Mouse (Mus musculus) ES-E14 (cell line): ENCODE results near the gene Gm16503. TPM values are rescaled to one million over a fixed set of nuclear protein-coding genes. Genes with fewer than 3 reads are reported as not detected.
"Not testable (repeated sequence)": the region's sequence is repeated elsewhere in the genome, so short reads cannot be mapped to it uniquely, and the experiment has no call there.

Experiments used
- DNase-seq: peaks from one replicate; pipeline ENCODE4 v3.0.0-alpha.2; 2013; ENCODE audit warnings: low read depth, low spot score
- H3K27ac ChIP-seq: 2 replicates; pipeline ENCODE4 v1.5.1; 2012; ENCODE audit warnings: low read depth, mild to moderate bottlenecking, low read length, moderate library complexity, mixed read lengths; ENCODE audit not compliant: poor library complexity, insufficient read depth, severe bottlenecking
- H3K36me3 ChIP-seq: 2 replicates; pipeline ENCODE4 v1.6.1; 2012; ENCODE audit warnings: mild to moderate bottlenecking, low read length, moderate library complexity, mixed read lengths; ENCODE audit not compliant: control insufficient read depth, poor library complexity, insufficient read depth, severe bottlenecking
- H3K4me1 ChIP-seq, 2 experiments: fragments of 150-350 bp in 1 of 2; sonication (generic) in 1 of 2; 2 replicates each; pipeline ENCODE4 v1.6.1; 2012; ENCODE audit warnings: low read length in 2 of 2, mild to moderate bottlenecking in 1 of 2, mixed read lengths in 1 of 2; ENCODE audit not compliant: control insufficient read depth in 2 of 2, insufficient read depth in 2 of 2, poor library complexity in 1 of 2
- H3K4me3 ChIP-seq, 2 experiments: fragments of 150-350 bp in 1 of 2; sonication (generic) in 1 of 2; 2 replicates each; pipeline ENCODE4 v1.5.1; 2012; ENCODE audit warnings: low read length in 2 of 2, low read depth in 1 of 2, mild to moderate bottlenecking in 1 of 2, mixed read lengths in 1 of 2; ENCODE audit not compliant: insufficient read depth in 1 of 2, poor library complexity in 1 of 2, severe bottlenecking in 1 of 2
- H3K9ac ChIP-seq: 2 replicates; pipeline ENCODE4 v1.6.1; 2012; ENCODE audit warnings: low read depth, mild to moderate bottlenecking, low read length, mixed read lengths; ENCODE audit not compliant: poor library complexity, insufficient read depth, severe bottlenecking
- H3K9me3 ChIP-seq: fragments of 150-350 bp; sonication (generic); 2 replicates; pipeline ENCODE4 v1.6.1; 2012; ENCODE audit warnings: low read depth, mild to moderate bottlenecking, low read length; ENCODE audit not compliant: control insufficient read depth, insufficient read depth
- CHD2 ChIP-seq: IDR thresholded peaks from 2 replicates; pipeline ENCODE4 v1.6.1; 2014; ENCODE audit warnings: mild to moderate bottlenecking, low read depth, low read length, inconsistent platforms
- HCFC1 ChIP-seq: IDR thresholded peaks from 2 replicates; pipeline ENCODE4 v1.6.1; 2012; ENCODE audit warnings: low read length, inconsistent platforms, borderline replicate concordance; ENCODE audit not compliant: insufficient read depth
- MAFK ChIP-seq: IDR thresholded peaks from 2 replicates; pipeline ENCODE4 v1.6.1; 2014; ENCODE audit warnings: mild to moderate bottlenecking, low read depth, low read length, inconsistent platforms; ENCODE audit not compliant: insufficient read depth
- ZC3H11A ChIP-seq: IDR thresholded peaks from 2 replicates; pipeline ENCODE4 v1.6.1; 2012; ENCODE audit warnings: low read depth, mild to moderate bottlenecking, inconsistent platforms, low read length, borderline replicate concordance
- ZNF384 ChIP-seq: IDR thresholded peaks from 2 replicates; pipeline ENCODE4 v1.6.1; 2012; ENCODE audit warnings: low read depth, low read length, inconsistent platforms
- in situ Hi-C, 2 experiments: fragments of 600-800 bp; cut with MboI; formaldehyde crosslinking; loops; one replicate each; pipeline ENCODE4 v1.15.1; 2025; ENCODE audit warnings: low sequenced_read_pairs in 2 of 2, inconsistent platforms in 1 of 2; ENCODE audit not compliant: unreplicated experiment in 2 of 2
- total RNA-seq: library from RNA; depleted of rRNA; stranded (reverse); fragments of 300-350 nt; gene quantifications from 2 replicates; pipeline ENCODE4 v1.2.3, GENCODE M21; 2012

The Gm16503 gene
- total RNA-seq, 1 experiment: 0.27 TPM

DNA sequence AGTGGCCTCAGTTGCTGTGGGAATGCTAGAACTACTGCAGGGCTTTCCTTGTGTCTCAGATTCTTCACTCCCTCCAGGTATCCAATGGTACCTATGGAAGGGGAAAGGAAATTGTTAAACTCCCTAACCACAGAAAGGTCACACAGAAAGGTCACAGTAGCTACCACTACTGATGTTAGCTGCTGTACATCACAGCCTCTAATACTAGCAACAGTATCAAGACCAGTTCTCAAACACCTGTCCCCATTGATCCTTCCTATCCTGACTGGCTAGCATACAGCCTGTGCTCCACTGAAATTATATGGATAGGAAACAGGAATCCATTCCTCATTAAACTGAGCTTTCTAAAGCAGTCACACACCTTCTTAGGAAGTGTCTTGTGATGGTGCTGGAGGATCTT lies 19.9 kb upstream of the Gm16503 start:
- Histone ChIP-seq H3K9me3 (0 out of 2 replicates have a peak, but pooled peaks cover 5% of the 10 kb centered on the region), H3K27ac (no peak overlapping the region), H3K4me3 (no peak overlapping the region), H3K4me1 (no peaks in the 10 kb centered on the region), H3K36me3 (no peaks in the 10 kb centered on the region; the same call in 1 of the 2 replicates), H3K9ac (no peak overlapping the region)
- TF ChIP-seq HCFC1 (no peak), CHD2 (no peak), MAFK (no peak), ZNF384 (no peak), ZC3H11A (no peak)
- no peak for DNase-seq
- in situ Hi-C loops: loop anchor here (10.0 kb wide), 1 partner anchor 275 kb away; no protein-coding TSS in a partner anchor

- in situ Hi-C loops: loop anchor here (10.0 kb wide), 1 partner anchor 270 kb away; no protein-coding TSS in a partner anchor
- no peak for TF ChIP-seq ZNF384
- no peak for TF ChIP-seq ZC3H11A
- TF ChIP-seq HCFC1: no peak
- TF ChIP-seq MAFK: no peak
- peaks cover 9% of the 10 kb centered on the region for H3K9me3 ChIP-seq
Measured at GRCm38 (mm10) chr4:147525125-147525524, 14.9 kb upstream of the Gm16503 start.

DNA sequence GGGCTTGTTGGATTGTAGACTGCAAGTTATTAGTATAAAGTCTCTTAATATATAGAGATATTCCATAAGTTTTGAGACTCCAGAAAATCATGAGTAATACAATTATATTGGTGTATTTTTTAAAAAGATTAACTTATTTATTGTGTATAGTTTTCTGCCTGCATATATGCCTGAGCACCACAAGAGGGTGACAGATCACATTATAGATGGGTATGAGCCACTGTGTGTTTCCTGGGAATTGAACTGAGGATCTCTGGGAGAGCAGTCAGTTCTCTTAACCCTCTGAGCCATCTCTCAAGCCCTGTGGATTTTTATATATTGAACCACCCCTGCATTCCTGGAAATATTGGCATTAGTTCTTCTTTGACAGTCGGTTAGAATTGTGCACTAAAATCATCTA lies 9.7 kb upstream of the Gm16503 start:
- Histone ChIP-seq H3K9me3 (peaks cover 6% of the 10 kb centered on the region), H3K36me3 (no peaks in the 10 kb centered on the region), H3K9ac (no peak overlapping the region), H3K4me3 (no peak overlapping the region), H3K4me1 (no peaks in the 10 kb centered on the region; a peak in 1 of 4 replicates), H3K27ac (no peak overlapping the region)
- in situ Hi-C loops: no loop called here
- TF ChIP-seq MAFK: no peak
- TF ChIP-seq ZC3H11A: no peak
- no peak for TF ChIP-seq ZNF384
- TF ChIP-seq HCFC1: no peak
- TF ChIP-seq CHD2: no peak
- no peak for DNase-seq

More at GRCm38 (mm10) chr4:147525125-147525524, 14.9 kb upstream of the Gm16503 start:
- Histone ChIP-seq H3K4me3 (no peak overlapping the region), H3K36me3 (no peaks in the 10 kb centered on the region), H3K4me1 (no peaks in the 10 kb centered on the region), H3K27ac (no peak overlapping the region), H3K9ac (no peak overlapping the region)
- no peak for DNase-seq

DNA sequence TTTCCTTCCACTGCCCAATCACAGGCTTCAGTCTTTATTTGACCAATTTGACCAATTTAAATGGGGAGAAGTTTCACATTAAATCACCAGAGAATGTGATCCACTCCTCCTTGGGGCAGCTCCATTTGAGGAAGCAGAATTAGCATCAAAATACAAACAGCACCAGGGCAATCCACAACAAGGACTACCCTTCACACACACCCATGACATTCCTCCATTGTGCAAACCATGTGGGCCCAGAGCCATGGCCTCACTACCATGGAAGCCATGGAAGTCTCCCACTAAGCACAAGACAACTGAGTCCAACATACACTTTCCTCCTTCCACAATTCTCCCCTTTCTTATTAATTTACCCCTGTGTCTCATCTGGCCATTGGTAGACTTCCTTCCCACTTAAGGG lies 4.1 kb upstream of the Gm16503 start:
- H3K9me3 ChIP-seq, in situ Hi-C loops, H3K4me3 ChIP-seq, H3K9ac ChIP-seq, DNase-seq, H3K27ac ChIP-seq, H3K4me1 ChIP-seq, H3K36me3 ChIP-seq: not testable (repeated sequence)

DNA sequence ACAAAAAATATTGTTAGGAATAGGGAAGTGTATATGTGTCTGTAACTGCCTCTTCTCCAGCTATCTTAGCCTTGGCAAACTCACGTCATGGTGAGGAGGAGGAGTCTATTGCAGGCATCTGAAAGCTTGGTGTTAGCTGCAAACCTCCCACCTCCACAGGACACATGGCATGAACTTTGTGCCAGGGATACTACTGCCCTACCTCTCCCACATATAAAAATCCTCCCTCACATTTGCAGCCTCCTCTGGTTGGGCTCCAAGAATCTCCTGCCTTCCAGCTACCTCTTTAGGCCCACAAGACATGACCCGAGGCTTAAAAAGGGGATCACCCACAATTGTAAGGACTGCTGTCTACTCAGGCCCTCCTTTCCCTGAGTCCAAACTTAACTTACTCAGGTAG lies 2.3 kb upstream of the Gm16503 start:
- Histone ChIP-seq H3K36me3 (no peaks in the 10 kb centered on the region), H3K4me3 (no peak overlapping the region), H3K27ac (no peak overlapping the region), H3K4me1 (no peaks in the 10 kb centered on the region; a peak in 2 of 4 replicates), H3K9me3 (no peaks in the 10 kb centered on the region), H3K9ac (no peak overlapping the region)
- no peak for DNase-seq
- TF ChIP-seq ZC3H11A (no peak), CHD2 (no peak), MAFK (no peak), HCFC1 (no peak), ZNF384 (no peak)
- in situ Hi-C loops: no loop called here
